Mouse (Mus musculus) testis, adult 2 months (tissue): ENCODE data around the gene Klhl31. TPM values are rescaled to one million over a fixed set of nuclear protein-coding genes. Genes with fewer than 3 reads are reported as not detected.

Experiments
- H3K27ac ChIP-seq: fragments of 200-500 bp; 2 replicates; pipeline ENCODE4 v1.5.1; 2012; ENCODE audit warnings: low read depth, low read length; ENCODE audit not compliant: control insufficient read depth, insufficient read depth
- H3K27me3 ChIP-seq: fragments of 200-500 bp; 2 replicates; pipeline ENCODE4 v1.6.1; 2012; ENCODE audit warnings: mild to moderate bottlenecking, low read length, moderate library complexity; ENCODE audit not compliant: control insufficient read depth, insufficient read depth
- H3K36me3 ChIP-seq: fragments of 200-500 bp; 2 replicates; pipeline ENCODE4 v1.6.1; 2012; ENCODE audit warnings: mild to moderate bottlenecking, low read length; ENCODE audit not compliant: control insufficient read depth, insufficient read depth
- H3K4me1 ChIP-seq: fragments of 200-500 bp; 2 replicates; pipeline ENCODE4 v1.6.1; 2012; ENCODE audit warnings: low read length; ENCODE audit not compliant: control insufficient read depth, insufficient read depth
- H3K4me3 ChIP-seq: fragments of 200-500 bp; 2 replicates; pipeline ENCODE4 v1.5.1; 2012; ENCODE audit warnings: low read depth, mild to moderate bottlenecking, low read length, moderate library complexity, mixed read lengths; ENCODE audit not compliant: control insufficient read depth
- CTCF ChIP-seq: fragments of 200-500 bp; IDR thresholded peaks from 2 replicates; pipeline ENCODE4 v1.5.1; 2012; ENCODE audit warnings: low read depth, mild to moderate bottlenecking, inconsistent platforms, low read length, moderate library complexity; ENCODE audit not compliant: control insufficient read depth, insufficient read depth, insufficient replicate concordance
- POLR2A ChIP-seq: fragments of 200-500 bp; IDR thresholded peaks from 2 replicates; pipeline ENCODE4 v1.6.1; 2012; ENCODE audit warnings: low read depth, mild to moderate bottlenecking, inconsistent platforms, low read length, moderate library complexity; ENCODE audit not compliant: control insufficient read depth
- polyA plus RNA-seq: library from polyadenylated mRNA; depleted of rRNA; stranded (reverse); fragments of >200 nt; gene quantifications from 2 replicates; pipeline ENCODE4 v1.2.3, GENCODE M21; 2012

Gene Klhl31
- polyA plus RNA-seq, 1 experiment, result 0.80 TPM

DNA sequence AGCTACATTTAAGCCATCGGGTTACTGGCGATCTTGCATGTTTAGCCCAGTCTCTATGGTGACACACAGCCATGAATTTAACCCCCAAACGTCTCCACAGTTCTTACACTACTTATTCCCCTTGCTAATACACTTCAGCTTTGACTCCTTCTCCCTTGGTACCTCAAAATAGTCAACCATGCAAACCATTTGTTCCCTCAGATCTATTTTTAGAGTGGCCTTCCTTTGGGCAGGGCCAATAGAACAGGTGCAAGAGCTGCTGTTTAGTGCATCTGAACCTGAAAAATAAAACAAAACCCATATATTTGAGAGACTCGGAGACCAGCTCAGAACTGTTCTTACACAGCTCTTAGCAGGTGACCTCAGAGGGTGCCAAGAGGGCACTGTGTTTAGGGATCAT, 20.4 kb upstream of the Klhl31 start:
- H3K27ac ChIP-seq, result no peak overlapping the region
- H3K4me1 ChIP-seq, result no peaks in the 10 kb centered on the region
- H3K36me3 ChIP-seq, result no peaks in the 10 kb centered on the region
- no peak overlapping the region for H3K4me3 ChIP-seq
- H3K27me3 ChIP-seq, result no peaks in the 10 kb centered on the region
- TF ChIP-seq CTCF, result no peak
- no peak for TF ChIP-seq POLR2A

DNA sequence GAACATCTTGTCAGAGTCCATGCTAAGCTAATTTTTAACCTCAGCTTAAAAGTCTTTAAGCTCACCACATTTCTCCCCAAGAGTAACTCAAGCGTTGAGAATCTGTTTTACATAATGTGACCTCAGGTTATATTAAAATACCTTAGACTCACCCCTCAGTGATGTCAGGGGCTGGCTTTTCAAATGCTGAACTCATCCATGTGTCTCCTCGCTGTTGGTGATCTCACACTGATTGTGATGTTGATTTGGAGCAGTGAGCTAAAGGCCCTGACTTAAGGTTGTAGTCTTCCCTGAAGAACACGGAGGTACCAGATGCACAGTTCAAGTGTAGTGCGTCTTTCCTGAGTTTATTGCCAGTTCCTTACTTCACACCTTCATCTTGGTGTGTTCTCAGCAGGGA, 19.5 kb upstream of the Klhl31 start:
- H3K4me1 ChIP-seq, result no peaks in the 10 kb centered on the region
- H3K4me3 ChIP-seq, result no peak overlapping the region

DNA sequence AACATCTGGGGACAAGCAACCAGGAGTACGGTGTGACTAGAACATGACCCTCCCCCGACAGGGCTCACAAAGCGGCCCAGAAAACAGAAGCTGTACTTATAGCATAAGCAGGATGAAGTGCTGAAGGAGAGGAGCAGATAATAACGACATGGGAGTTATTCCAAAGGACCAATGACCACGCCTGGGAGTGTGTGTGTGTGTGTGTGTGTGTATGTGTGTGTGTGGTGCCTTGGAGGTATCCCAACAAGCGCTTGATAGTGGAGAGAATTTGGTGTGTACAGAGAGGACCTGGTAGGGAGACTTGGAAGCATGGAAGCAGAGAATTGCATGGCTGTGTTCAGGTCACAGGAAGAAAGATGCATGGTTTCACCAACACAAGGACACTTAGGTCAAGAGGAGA, 18.5 kb upstream of the Klhl31 start:
- no peak overlapping the region for H3K4me3 ChIP-seq
- TF ChIP-seq CTCF (no peak), POLR2A (no peak)
- no peaks in the 10 kb centered on the region for H3K4me1 ChIP-seq
- H3K27ac ChIP-seq, result no peak overlapping the region
- H3K27me3 ChIP-seq, result no peaks in the 10 kb centered on the region
- H3K36me3 ChIP-seq, result no peaks in the 10 kb centered on the region

More for the DNA sequence above, 19.5 kb upstream of the Klhl31 start:
- H3K27ac ChIP-seq, result no peak overlapping the region
- H3K27me3 ChIP-seq, result no peaks in the 10 kb centered on the region
- TF ChIP-seq POLR2A, result no peak
- TF ChIP-seq CTCF, result no peak
- no peaks in the 10 kb centered on the region for H3K36me3 ChIP-seq

DNA sequence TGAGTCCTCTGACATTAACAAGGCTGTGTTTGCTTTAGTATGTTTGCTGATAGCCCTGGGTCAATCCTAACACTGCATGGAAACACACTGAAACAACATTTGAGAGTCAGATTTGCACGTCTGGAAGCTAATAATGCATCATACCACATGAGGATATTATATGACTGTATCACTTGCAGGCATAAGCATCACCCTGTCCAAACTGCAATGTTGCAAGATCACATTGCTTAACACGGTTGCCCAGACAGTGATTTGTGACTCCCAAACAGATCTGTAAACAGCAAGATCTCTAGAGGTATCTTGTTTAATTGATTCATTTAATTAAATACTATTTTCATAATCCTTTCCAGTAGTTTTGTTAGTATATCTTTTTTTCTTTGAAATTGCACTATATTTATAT, 17.9 kb upstream of the Klhl31 start:
- TF ChIP-seq POLR2A (no peak), CTCF (no peak)
- H3K4me3 ChIP-seq, result no peak overlapping the region
- no peak overlapping the region for H3K27ac ChIP-seq
- H3K4me1 ChIP-seq, result no peaks in the 10 kb centered on the region
- H3K36me3 ChIP-seq, result no peaks in the 10 kb centered on the region
- H3K27me3 ChIP-seq, result no peaks in the 10 kb centered on the region

DNA sequence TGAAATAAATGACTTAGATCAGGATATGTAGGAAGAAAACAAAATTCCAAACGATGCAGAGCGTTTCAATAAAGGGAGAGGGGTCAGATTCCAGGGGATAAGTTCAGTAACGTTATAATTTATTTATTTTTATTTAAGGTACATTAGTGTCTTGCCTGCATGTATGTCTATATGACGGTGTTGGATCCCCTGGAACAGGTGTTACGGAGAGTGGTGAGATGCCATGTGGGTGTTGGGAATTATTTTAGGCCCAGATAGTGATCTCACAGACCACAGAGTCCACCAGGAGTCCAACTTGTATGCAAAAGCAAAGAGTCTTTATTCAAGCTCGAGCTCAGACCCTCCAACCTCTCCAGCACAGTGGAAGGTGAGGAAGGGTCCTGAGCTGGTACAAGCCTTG, 16.2 kb upstream of the Klhl31 start:
- no peak for TF ChIP-seq POLR2A
- no peak for TF ChIP-seq CTCF
- Histone ChIP-seq H3K4me1 (no peaks in the 10 kb centered on the region), H3K27me3 (no peaks in the 10 kb centered on the region), H3K4me3 (no peak overlapping the region), H3K27ac (no peak overlapping the region), H3K36me3 (no peaks in the 10 kb centered on the region)

DNA sequence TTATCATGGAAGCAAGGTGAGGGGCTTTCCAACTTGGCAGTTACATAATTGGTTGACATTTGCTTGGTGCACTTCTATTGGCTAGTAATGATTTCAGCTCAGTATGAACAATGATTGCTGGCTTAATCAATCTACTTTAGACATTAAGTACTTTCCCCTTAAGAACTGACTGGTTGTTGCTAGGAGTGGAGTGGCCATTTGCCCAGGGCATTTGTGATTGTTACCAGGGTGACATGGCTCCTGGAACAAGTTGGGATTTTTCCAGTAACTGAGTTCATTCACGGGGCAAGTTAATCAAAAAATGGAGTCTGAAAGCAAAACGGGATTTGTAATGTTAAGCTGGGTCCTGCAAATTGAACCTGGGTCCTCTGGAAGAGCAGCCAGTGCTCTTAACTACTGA, 15.8 kb upstream of the Klhl31 start:
- H3K27me3 ChIP-seq, result no peaks in the 10 kb centered on the region
- no peaks in the 10 kb centered on the region for H3K36me3 ChIP-seq
- H3K4me1 ChIP-seq, result no peaks in the 10 kb centered on the region
- H3K27ac ChIP-seq, result no peak overlapping the region
- no peak overlapping the region for H3K4me3 ChIP-seq
- no peak for TF ChIP-seq CTCF
- no peak for TF ChIP-seq POLR2A

DNA sequence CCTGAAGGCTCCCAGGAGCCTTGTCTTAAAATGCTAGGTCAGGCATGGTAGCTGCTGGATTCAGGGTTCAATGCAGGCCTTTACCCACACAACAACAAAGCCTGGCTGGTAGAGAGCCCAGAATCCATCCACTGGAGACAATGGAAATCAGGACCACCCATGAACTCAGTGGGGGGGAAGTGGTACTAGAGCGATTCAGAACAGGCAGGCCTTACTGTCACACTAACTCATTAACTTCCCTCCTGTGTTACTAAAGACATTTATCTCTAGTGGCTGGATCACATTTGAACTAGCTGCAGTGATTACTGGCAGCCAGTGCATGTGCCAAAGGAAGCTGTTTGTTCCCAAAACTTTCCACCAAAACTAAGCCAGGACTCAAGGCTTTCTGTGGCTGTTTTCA, 13.4 kb upstream of the Klhl31 start:
- H3K4me1 ChIP-seq, result no peaks in the 10 kb centered on the region
- H3K36me3 ChIP-seq, result no peaks in the 10 kb centered on the region
- H3K27me3 ChIP-seq, result no peaks in the 10 kb centered on the region
- H3K4me3 ChIP-seq, result no peak overlapping the region
- no peak overlapping the region for H3K27ac ChIP-seq
- TF ChIP-seq CTCF (no peak), POLR2A (no peak)
